Mouse (Mus musculus) liver, postnatal 0 days (tissue): Measurements from ENCODE around the gene Map4k4. TPM values are rescaled to one million over a fixed set of nuclear protein-coding genes. Genes with fewer than 3 reads are reported as not detected.
A peak's percentile ranks its signal among the peaks of the same experiment; 100 is the strongest.

Experiments used
- ATAC-seq: fragments of 200-750 bp; cut with Nextera tagmentation; 2 replicates; pipeline ENCODE4 v1.8.0; 2017; ENCODE audit warnings: mild to moderate bottlenecking, moderate library complexity
- DNase-seq: peaks from one replicate; pipeline ENCODE4 v3.0.0-alpha.2; 2016
- H3K27ac ChIP-seq: fragments of 300-500 bp; sonication (generic); 2 replicates; pipeline ENCODE4 v1.5.1; 2014; ENCODE audit warnings: antibody characterized with exemption, moderate library complexity, mild to moderate bottlenecking, low read depth
- H3K27me3 ChIP-seq: fragments of 300-500 bp; sonication (generic); 2 replicates; pipeline ENCODE4 v1.6.1; 2014; ENCODE audit warnings: low read length, control low read depth, mixed read lengths; ENCODE audit not compliant: insufficient read depth
- H3K36me3 ChIP-seq: fragments of 300-500 bp; sonication (generic); replicated peaks from 2 replicates; pipeline ENCODE4 v1.6.1; 2014; ENCODE audit warnings: mild to moderate bottlenecking, control low read depth, low read length, moderate library complexity, mixed read lengths; ENCODE audit not compliant: insufficient read depth
- H3K4me1 ChIP-seq: fragments of 300-500 bp; sonication (generic); 2 replicates; pipeline ENCODE4 v1.6.1; 2014; ENCODE audit warnings: antibody characterized with exemption, mild to moderate bottlenecking, control low read depth; ENCODE audit not compliant: insufficient read depth
- H3K4me2 ChIP-seq: fragments of 300-500 bp; sonication (generic); 2 replicates; pipeline ENCODE4 v1.6.1; 2014; ENCODE audit warnings: low read depth, mild to moderate bottlenecking, low read length, moderate library complexity, mixed read lengths
- H3K4me3 ChIP-seq: fragments of 300-500 bp; sonication (generic); 2 replicates; pipeline ENCODE4 v1.5.1; 2014; ENCODE audit warnings: low read depth, low read length
- H3K9ac ChIP-seq: fragments of 300-500 bp; sonication (generic); replicated peaks from 2 replicates; pipeline ENCODE4 v1.6.1; 2014; ENCODE audit warnings: mild to moderate bottlenecking, moderate library complexity
- H3K9me3 ChIP-seq: fragments of 300-500 bp; sonication (generic); 2 replicates; pipeline ENCODE4 v1.6.1; 2016; ENCODE audit warnings: mild to moderate bottlenecking, control low read depth, low read length, mixed read lengths
- CTCF ChIP-seq: sonication (generic); IDR thresholded peaks from 2 replicates; pipeline ENCODE4 v1.5.1; 2016; ENCODE audit warnings: antibody characterized with exemption, low read depth
- EP300 ChIP-seq: IDR thresholded peaks from 2 replicates; pipeline ENCODE4 v1.6.1; 2016; ENCODE audit warnings: antibody characterized with exemption, low read depth, mild to moderate bottlenecking
- WGBS: fragments of 180-500 bp; shearing (Covaris S2); extraction: QIAGEN DNeasy Blood & Tissue Kit; methylation state at CpG from one replicate; pipeline ENCODE4 v1.1.7; 2014; ENCODE audit not compliant: insufficient replicate concordance; 5-methylcytosine and 5-hydroxymethylcytosine counted together
- polyA plus RNA-seq: library from polyadenylated mRNA; unstranded; fragments of >200 nt; fragmentation: Nextera tagmentation; extraction: Ambion mirVana; gene quantifications from 2 replicates; pipeline ENCODE4 v1.2.1, GENCODE M21; 2015

The Map4k4 gene
- polyA plus RNA-seq, 1 experiment from 2014 or later: 4.2 TPM

DNA sequence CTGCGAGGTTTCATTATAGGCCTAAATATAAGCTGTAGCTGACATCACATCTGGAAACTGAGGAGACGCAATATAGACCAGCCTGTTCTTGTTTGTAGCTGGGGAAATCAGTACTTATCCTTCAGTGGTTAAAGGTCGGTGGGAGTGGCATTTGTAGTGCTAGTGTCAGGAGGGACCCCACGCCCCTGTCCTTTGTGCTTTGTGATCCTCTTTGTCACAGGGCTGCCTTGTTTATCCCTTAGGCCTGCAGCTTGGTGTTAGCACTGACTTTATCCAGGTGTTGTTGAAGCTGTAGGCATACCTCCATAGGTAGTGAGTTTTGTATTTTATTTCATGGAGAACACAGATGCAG lies 44.2 kb downstream of the Map4k4 start:
- DNase-seq: no peak
- H3K27me3 ChIP-seq: no peaks in the 10 kb centered on the region
- 0 out of 2 replicates have a peak, but pooled peaks have one; percentile 12 for ATAC-seq
- H3K4me2 ChIP-seq: no peak overlapping the region
- peak overlapping the region; percentile 30; the same call in 1 of the 2 replicates for H3K27ac ChIP-seq
- no peaks in the 10 kb centered on the region for H3K36me3 ChIP-seq
- TF ChIP-seq CTCF (no peak), EP300 (no peak)
- H3K9ac ChIP-seq: no peak overlapping the region
- WGBS: 60% methylated on average over 4 of the region's 4 CpGs
- no peak overlapping the region for H3K4me3 ChIP-seq
- peaks cover 53% of the 10 kb centered on the region for H3K4me1 ChIP-seq
- no peaks in the 10 kb centered on the region for H3K9me3 ChIP-seq

DNA sequence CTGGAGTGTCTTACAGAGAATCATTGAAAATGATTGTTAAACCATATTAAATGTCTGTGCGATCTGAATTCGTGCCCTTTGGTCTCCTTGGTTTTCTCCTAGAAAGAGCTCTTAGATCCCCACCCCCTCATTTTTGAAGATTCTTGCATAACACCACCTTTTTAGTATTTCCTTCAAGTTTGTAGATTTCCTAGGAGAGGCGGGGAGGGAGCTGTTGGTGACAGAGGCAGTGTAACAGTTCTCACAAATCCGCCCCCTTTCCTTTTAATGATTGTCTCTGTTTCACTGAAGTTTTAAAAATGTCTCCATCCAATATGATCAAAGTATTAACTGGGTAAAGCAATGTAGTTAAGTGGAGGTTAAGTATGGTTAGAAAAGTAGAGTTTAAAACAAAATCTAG lies 45.7 kb downstream of the Map4k4 start:
- DNase-seq (no peak), ATAC-seq (no peak)
- H3K36me3 ChIP-seq: no peaks in the 10 kb centered on the region
- no peaks in the 10 kb centered on the region for H3K9me3 ChIP-seq
- H3K4me2 ChIP-seq: no peak overlapping the region
- peaks cover 49% of the 10 kb centered on the region for H3K4me1 ChIP-seq
- no peak overlapping the region for H3K27ac ChIP-seq
- no peak for TF ChIP-seq CTCF
- TF ChIP-seq EP300: no peak
- H3K9ac ChIP-seq: no peak overlapping the region
- no peak overlapping the region for H3K4me3 ChIP-seq
- 68% methylated on average over 4 of the region's 4 CpGs for WGBS
- no peaks in the 10 kb centered on the region for H3K27me3 ChIP-seq

DNA sequence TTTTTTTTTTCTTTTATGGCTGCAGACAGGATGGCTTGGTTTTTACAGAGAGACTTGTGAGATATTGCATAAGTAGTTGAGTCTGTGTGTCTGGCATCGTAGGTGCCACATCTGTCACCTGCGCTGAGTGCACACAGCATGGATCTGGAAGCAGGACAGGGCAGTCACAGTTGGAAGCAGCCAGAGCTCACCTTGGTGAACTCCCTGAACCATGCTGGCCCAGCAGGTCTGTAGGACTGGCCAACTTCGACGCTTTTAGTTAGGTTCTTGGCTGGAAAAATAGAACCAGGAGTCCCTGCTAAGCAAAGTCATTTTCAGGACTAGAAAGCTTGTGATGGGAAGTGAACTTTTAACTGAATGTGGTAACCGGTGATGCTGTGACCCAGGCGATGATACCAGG lies 46.5 kb downstream of the Map4k4 start:
- Histone ChIP-seq H3K4me1 (peaks cover 43% of the 10 kb centered on the region), H3K36me3 (no peaks in the 10 kb centered on the region), H3K9ac (no peak overlapping the region), H3K9me3 (no peaks in the 10 kb centered on the region), H3K4me2 (no peak overlapping the region), H3K4me3 (no peak overlapping the region), H3K27me3 (no peaks in the 10 kb centered on the region), H3K27ac (no peak overlapping the region)
- WGBS: 74% methylated on average over 6 of the region's 6 CpGs
- TF ChIP-seq EP300: no peak
- TF ChIP-seq CTCF: no peak
- DNase-seq (no peak), ATAC-seq (no peak)

GRCm38 (mm10) chr1:39947701-39948359 lies 47.1 kb downstream of the Map4k4 start:
- Histone ChIP-seq H3K9me3 (no peaks in the 10 kb centered on the region), H3K4me3 (no peak overlapping the region), H3K4me1 (peaks cover 40% of the 10 kb centered on the region), H3K27me3 (no peaks in the 10 kb centered on the region), H3K36me3 (no peaks in the 10 kb centered on the region), H3K4me2 (no peak overlapping the region), H3K9ac (no peak overlapping the region), H3K27ac (no peak overlapping the region)
- no peak for DNase-seq
- 72% methylated on average over 6 of the region's 6 CpGs for WGBS
- ATAC-seq: no peak
- no peak for TF ChIP-seq EP300
- TF ChIP-seq CTCF: no peak

DNA sequence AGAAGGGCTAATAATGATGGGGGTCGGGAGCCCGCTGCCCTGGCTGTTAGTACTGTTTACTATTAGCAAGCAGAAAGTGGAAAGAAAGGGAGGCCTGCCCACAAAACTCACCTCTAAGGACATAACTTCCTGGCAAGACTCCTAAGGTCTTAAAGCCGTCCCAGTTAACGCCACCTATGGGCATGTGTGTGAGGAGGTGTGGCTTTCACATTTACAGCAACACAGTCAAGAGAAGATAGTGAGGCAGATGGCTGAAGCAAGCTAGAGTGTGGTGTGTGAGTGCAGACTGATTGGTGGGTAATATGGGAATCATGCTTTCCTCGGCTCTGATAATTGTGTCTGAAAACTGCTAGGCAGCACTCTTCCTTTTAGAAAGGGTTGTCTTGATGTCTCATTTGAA lies 48.5 kb downstream of the Map4k4 start:
- H3K9ac ChIP-seq: no peak overlapping the region
- peak overlapping the region; percentile 11; the same call in 1 of the 2 replicates for H3K4me2 ChIP-seq
- peak overlapping the region; percentile 35; the same call in 1 of the 2 replicates for H3K27ac ChIP-seq
- no peaks in the 10 kb centered on the region for H3K36me3 ChIP-seq
- WGBS: 27% methylated on average over 5 of the region's 5 CpGs
- TF ChIP-seq CTCF (peak; percentile 40), EP300 (no peak)
- no peaks in the 10 kb centered on the region for H3K9me3 ChIP-seq
- ATAC-seq (peak; percentile 60), DNase-seq (no peak)
- H3K4me1 ChIP-seq: peaks cover 31% of the 10 kb centered on the region
- H3K27me3 ChIP-seq: no peaks in the 10 kb centered on the region
- no peak overlapping the region for H3K4me3 ChIP-seq

GRCm38 (mm10) chr1:39949790-39950462 lies 49.2 kb downstream of the Map4k4 start:
- peak overlapping the region; percentile 36; the same call in 1 of the 2 replicates for H3K27ac ChIP-seq
- 27% methylated on average over 10 of the region's 10 CpGs for WGBS
- H3K4me3 ChIP-seq: no peak overlapping the region
- peak overlapping the region; percentile 33 for H3K4me2 ChIP-seq
- no peaks in the 10 kb centered on the region for H3K9me3 ChIP-seq
- H3K9ac ChIP-seq: no peak overlapping the region
- peak; percentile 33 for TF ChIP-seq CTCF
- TF ChIP-seq EP300: no peak
- peaks cover 24% of the 10 kb centered on the region for H3K4me1 ChIP-seq
- DNase-seq: peak; percentile 83
- H3K27me3 ChIP-seq: no peaks in the 10 kb centered on the region
- no peaks in the 10 kb centered on the region for H3K36me3 ChIP-seq
- ATAC-seq: peak; percentile 93
